Mouse (Mus musculus): ENCODE measurements around the gene Ctnnbl1. TPM values are rescaled to one million over a fixed set of nuclear protein-coding genes. Genes with fewer than 3 reads are reported as not detected.

Ctnnbl1 gene
- total RNA-seq, 2 experiments from 2014 or later: 26.7 to 29.0 TPM

DNA sequence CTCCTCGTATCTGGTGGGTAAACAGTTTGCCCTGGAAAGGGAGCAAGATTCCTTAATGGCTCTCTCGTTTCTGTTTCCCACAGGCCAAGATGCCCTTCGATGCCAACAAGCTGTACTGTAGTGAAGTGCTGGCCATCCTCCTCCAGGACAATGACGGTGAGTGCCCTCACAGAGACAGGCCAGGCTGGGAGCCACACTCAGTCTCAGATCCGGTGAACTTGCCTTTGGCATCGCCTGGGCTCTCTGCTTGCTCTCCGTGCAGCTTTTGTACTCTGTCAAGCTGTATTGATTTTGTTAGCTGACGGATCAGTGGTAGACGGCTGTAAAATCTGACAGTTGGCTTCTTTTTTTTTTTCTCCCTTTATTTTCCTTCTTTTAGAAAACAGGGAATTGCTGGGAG is 80.5 kb downstream of the Ctnnbl1 start:
- no peak for DNase-seq (ENCODE audit: low spot score in 2 of 2)

- no peak for DNase-seq (ENCODE audit: low spot score in 2 of 2)
Observed at GRCm38 (mm10) chr2:157818576-157819320, 81.5 kb downstream of the Ctnnbl1 start.

- DNase-seq (ENCODE audit: low spot score in 2 of 2): no peak
Observed at GRCm38 (mm10) chr2:157819401-157819800, 82.2 kb downstream of the Ctnnbl1 start.

DNA sequence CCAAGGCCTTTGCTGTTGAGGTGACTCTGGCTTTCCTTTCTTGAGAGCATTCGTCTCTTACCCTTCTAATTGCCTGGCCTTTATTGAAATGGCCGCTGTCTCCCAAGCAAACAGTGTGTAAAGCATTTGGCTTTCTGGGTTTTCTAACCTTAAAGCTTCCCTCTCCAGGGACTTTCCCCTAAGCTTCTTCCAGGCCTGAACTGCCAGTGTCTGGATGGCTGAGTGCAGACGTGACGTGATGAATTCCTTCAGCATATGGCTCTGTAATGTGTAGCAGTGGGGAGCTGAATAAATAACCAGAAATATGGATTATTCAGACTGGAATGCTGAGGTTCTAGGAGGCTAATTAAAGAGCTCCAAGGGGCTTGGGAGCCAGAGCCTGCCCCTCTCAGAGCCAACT is 84.1 kb downstream of the Ctnnbl1 start:
- DNase-seq (ENCODE audit: low spot score in 2 of 2): no peak

GRCm38 (mm10) chr2:157823456-157823855 is 86.3 kb downstream of the Ctnnbl1 start:
- no peak for DNase-seq (ENCODE audit: low spot score in 2 of 2)

GRCm38 (mm10) chr2:157824249-157824648 is 87.0 kb downstream of the Ctnnbl1 start:
- DNase-seq (ENCODE audit: low spot score in 2 of 2): no peak

- DNase-seq (ENCODE audit: low spot score in 2 of 2): no peak
Observed at GRCm38 (mm10) chr2:157830101-157830500, 92.9 kb downstream of the Ctnnbl1 start.

GRCm38 (mm10) chr2:157830620-157831354 is 93.6 kb downstream of the Ctnnbl1 start:
- DNase-seq (ENCODE audit: low spot score in 2 of 2): no peak

DNA sequence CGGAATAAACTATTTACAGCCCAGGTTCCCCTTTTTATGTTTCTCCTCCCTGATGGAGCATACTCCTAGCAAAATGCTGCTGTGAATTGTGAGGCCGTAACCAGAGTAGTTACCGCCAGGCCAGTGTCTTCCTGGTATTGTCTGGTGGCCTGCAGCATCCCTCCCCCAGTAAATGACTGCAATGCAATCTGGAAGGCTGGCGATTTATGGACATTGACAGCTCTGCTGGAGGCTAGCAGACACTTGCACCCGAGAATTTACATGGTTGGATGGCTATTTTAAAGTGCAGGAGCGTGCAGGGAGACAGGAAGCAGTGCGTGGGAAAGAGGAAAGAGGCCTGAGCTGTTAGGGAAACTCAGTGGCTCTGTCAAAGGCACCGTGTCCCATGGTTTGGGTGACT is 99.8 kb downstream of the Ctnnbl1 start:
- no peak for DNase-seq (ENCODE audit: low spot score in 2 of 2)

- DNase-seq (ENCODE audit: low spot score in 2 of 2): no peak
Observed at GRCm38 (mm10) chr2:157838206-157838923, 101.2 kb downstream of the Ctnnbl1 start.

DNA sequence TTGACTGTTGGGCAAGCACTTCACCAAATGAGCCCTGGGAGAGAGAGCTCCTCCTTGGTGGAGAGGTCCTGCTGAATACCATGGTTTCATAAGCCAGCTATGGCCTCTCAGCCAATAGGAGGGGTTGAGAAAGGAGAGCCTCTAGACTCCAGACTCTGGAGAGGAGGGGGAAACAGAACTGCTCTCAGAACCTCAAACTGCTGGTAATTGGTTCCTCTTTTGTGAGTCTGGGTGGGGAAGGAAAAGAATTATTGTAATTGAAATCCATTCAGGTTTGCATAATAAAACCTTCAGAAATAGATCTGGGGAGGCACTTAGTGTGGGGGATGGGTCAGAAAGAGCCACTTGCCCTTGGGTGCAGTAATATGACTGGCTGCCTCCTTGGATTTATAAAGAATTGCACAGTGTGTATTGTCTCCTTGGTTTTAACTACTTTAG is 103.5 kb downstream of the Ctnnbl1 start:
- no peak for DNase-seq (ENCODE audit: low spot score in 2 of 2)

DNA sequence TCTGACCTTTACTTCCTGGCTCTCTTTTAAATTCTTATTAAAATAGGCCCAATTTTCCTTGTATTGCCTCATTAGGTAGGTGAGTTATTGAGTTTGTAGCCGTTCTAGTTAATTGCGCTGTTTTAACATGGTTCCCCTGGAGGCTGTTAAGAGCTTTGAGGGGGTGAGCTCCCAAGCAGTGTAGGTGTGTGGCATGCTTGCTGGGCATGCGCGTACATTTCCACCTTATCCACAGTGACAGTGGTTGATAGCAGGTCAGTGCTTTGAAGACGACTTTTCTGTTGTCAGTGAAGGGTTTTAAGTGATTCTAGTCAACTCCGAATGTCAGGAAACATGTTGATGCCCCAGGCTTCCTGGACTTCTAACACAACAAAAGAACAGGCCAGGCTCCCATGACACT is 103.9 kb downstream of the Ctnnbl1 start:
- no peak for DNase-seq (ENCODE audit: low spot score in 2 of 2)

DNA sequence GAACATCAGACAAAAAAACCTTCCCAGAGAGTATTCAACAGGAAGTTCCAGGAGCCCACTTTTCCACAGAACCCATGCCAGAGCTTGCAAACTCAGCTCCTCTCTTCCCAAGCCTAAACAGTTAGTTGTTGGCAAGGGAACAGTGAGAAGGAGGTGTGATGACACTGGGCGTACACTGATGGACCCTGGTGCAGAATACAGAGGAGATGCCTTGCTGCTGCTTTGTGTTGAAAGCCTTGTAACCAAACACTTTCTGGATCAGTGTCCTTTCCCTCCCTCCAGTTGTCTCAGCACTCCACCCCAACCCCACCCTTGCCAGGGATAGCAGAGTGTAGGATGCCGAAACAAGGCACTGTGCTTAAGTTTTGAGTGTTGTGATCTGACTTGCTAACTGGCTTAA is 107.5 kb downstream of the Ctnnbl1 start:
- DNase-seq (ENCODE audit: low spot score in 2 of 2): no peak

- no peak for DNase-seq (ENCODE audit: low spot score in 2 of 2)
Observed at GRCm38 (mm10) chr2:157845831-157846230, 108.6 kb downstream of the Ctnnbl1 start.

DNA sequence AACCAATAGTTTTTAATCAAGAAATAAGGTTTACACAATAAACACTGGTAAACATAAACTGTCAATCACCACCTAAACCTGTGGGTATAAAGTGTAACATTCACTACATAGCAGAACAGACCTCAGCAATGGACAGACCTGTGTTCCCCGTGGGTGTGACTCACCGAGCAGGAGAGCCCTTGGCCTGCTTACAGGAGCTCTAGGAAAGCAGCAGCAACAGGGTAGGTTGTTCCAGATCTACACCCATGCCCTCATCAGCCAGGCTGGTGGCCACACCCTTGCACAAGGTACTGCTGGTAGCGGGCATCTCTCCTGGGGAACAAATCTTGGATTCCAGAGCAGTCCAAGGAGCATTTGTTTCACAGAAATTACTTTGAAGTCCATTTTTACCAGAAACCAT is 115.9 kb downstream of the Ctnnbl1 start:
- DNase-seq (ENCODE audit: low spot score in 2 of 2): no peak

- DNase-seq (ENCODE audit: low spot score in 2 of 2): no peak
Observed at GRCm38 (mm10) chr2:157855814-157856213, 118.6 kb downstream of the Ctnnbl1 start.

DNA sequence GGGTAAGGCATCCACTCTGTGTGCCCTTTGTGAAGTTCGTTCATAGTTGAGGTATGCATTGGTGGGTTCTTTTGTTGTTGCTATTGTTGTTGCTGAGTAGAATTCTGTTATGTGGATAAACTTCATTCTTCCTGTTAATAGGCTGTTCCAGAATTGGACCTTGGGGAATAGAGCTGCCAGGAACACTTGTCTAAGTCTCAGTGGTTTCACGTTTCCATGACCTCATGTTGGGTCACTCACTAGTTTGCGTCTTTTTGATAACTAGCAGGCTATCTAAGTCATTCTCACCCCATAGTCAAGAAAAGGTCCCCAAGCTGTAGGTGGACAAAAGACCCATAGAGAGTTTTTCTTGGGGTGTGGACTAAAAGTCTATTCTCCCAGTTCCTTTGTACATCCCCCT is 120.3 kb downstream of the Ctnnbl1 start:
- no peak for DNase-seq (ENCODE audit: low spot score in 2 of 2)

DNA sequence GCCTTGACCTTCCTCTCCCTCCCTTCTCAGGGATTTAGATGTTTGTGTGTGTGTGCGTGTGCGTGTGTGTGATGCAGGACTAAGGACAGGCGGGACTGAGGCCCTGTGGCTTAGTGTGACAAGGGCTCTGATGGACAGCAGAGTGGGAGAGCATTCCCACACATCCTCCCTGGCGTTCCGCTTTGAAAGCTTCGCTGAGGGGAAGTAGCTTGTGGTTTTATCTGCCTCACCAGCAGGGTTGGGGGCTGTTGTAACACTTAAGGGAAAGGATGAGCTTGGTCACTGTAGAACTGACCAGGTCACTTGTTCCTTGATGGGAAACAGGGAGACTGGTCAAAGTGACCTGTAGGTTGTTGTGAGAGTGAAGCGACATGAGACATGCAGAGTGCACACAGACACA is 121.1 kb downstream of the Ctnnbl1 start:
- no peak for DNase-seq (ENCODE audit: low spot score in 2 of 2)

- no peak for DNase-seq (ENCODE audit: low spot score in 2 of 2)
Observed at GRCm38 (mm10) chr2:157859046-157859701, 122.0 kb downstream of the Ctnnbl1 start.

- DNase-seq (ENCODE audit: low spot score in 2 of 2): no peak
Observed at GRCm38 (mm10) chr2:157861273-157861944, 124.2 kb downstream of the Ctnnbl1 start.

GRCm38 (mm10) chr2:157862306-157862705 is 125.1 kb downstream of the Ctnnbl1 start:
- no peak for DNase-seq (ENCODE audit: low spot score in 2 of 2)

Data from adrenal gland, postnatal 4 days (tissue).